ENCODE assay signal across 19 mouse cellular contexts in the genomic region with DNA sequence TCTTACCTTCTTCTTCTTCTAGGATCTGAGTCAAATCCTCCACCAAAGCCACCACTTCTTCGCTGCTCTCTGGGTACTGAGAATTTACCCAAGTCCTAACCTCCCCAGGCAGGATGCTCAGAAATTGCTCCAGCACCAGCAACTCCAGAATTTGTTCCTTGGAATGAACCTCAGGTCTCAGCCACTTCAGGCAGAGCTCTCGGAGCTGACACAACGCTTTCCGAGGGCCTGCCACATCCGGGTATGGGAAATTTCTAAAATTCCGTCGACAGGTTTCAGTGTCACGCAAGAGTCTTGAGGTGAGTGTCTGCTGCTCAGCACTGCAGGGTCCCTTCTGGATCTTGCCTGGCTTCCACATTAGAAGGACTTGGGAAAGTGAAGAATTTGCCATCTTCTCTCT. TPM values are rescaled to one million over a fixed set of nuclear protein-coding genes. Genes with fewer than 3 reads are reported as not detected.
DNase-seq lines count a peak whose midpoint lies in the region.
"Had no signal": no experiment of that assay in that cellular context is flagged by ENCODE, and none has a peak within 500 bp of the region (broad histone marks: within the 10 kb centered on the region; RNA-seq: fewer than 3 reads in every experiment).

No protein-coding gene starts in this region.

- DNase-seq in heart, adult 11 months = peak; percentile 65
- no peak for DNase-seq in heart, postnatal 4 days
- DNase-seq: adrenal gland, adult 2 months; adrenal gland, adult 8-10 months; adrenal gland, postnatal 10 days; adrenal gland, postnatal 14 days; adrenal gland, postnatal 25 days; adrenal gland, postnatal 36 days; B cell, adult 2 months; cerebellum, adult 11 months; cerebellum, adult 11-12 months; cerebellum, adult 18-20 months; cerebellum, adult 2 months had no signal

RNA-seq across cellular contexts. Expression of a gene that starts 3.4 kb away (rescaled TPM):
- 1 to 10 TPM; 3.5 to 4.4 TPM for total RNA-seq in heart, postnatal 4 days (2021)
- total RNA-seq: MEL had no signal

RNA-seq across cellular contexts. Expression of a gene that starts 24.6 kb away (rescaled TPM):
- total RNA-seq in heart, postnatal 4 days (2021) = not detected
- total RNA-seq: adrenal gland, adult 18-20 months; adrenal gland, adult 2 months; adrenal gland, adult 8-10 months; adrenal gland, postnatal 10 days; adrenal gland, postnatal 14 days; adrenal gland, postnatal 25 days; adrenal gland, postnatal 36 days; adrenal gland, postnatal 4 days; CH12.LX; ES-E14; G1E; MEL had no signal
